Mouse (Mus musculus) forebrain, embryonic 12.5 days (tissue): ENCODE measurements around the gene Tmprss11f. TPM values are rescaled to one million over a fixed set of nuclear protein-coding genes. Genes with fewer than 3 reads are reported as not detected.
"Not testable (repeated sequence)": the region's sequence is repeated elsewhere in the genome, so short reads cannot be mapped to it uniquely, and the experiment has no call there.

Experiments
- ATAC-seq: fragments of 200-750 bp; cut with Nextera tagmentation; 2 replicates; pipeline ENCODE4 v1.8.0; 2017; ENCODE audit warnings: moderate TSS enrichment; ENCODE audit not compliant: low FRiP score
- H3K27ac ChIP-seq: fragments of 300-500 bp; sonication (generic); 2 replicates; pipeline ENCODE4 v1.5.1; 2016; ENCODE audit warnings: mild to moderate bottlenecking
- H3K27me3 ChIP-seq: fragments of 300-500 bp; sonication (generic); 2 replicates; pipeline ENCODE4 v1.6.1; 2016; ENCODE audit warnings: mild to moderate bottlenecking
- H3K36me3 ChIP-seq: fragments of 300-500 bp; sonication (generic); replicated peaks from 2 replicates; pipeline ENCODE4 v1.6.1; 2016; ENCODE audit warnings: mild to moderate bottlenecking
- H3K4me1 ChIP-seq: fragments of 300-500 bp; sonication (generic); 2 replicates; pipeline ENCODE4 v1.6.1; 2016
- H3K4me2 ChIP-seq: fragments of 300-500 bp; sonication (generic); 2 replicates; pipeline ENCODE4 v1.6.1; 2016; ENCODE audit warnings: mild to moderate bottlenecking, moderate library complexity
- H3K4me3 ChIP-seq: fragments of 300-500 bp; sonication (generic); replicated peaks from 2 replicates; pipeline ENCODE4 v1.5.1; 2016; ENCODE audit warnings: mild to moderate bottlenecking
- H3K9ac ChIP-seq: fragments of 300-500 bp; sonication (generic); 2 replicates; pipeline ENCODE4 v1.6.1; 2016; ENCODE audit warnings: mild to moderate bottlenecking
- H3K9me3 ChIP-seq: fragments of 300-500 bp; sonication (generic); 2 replicates; pipeline ENCODE4 v1.6.1; 2016
- WGBS: fragments of 180-500 bp; shearing (Covaris S2); methylation state at CpG from one replicate; pipeline ENCODE4 v1.1.7; 2016; 5-methylcytosine and 5-hydroxymethylcytosine counted together
- polyA plus RNA-seq: library from polyadenylated mRNA; unstranded; fragments of >200 nt; fragmentation: Nextera tagmentation; extraction: Ambion mirVana; gene quantifications from 2 replicates; pipeline ENCODE4 v1.2.1, GENCODE M21; 2016

The Tmprss11f gene
- polyA plus RNA-seq, result not detected in 2 replicates

DNA sequence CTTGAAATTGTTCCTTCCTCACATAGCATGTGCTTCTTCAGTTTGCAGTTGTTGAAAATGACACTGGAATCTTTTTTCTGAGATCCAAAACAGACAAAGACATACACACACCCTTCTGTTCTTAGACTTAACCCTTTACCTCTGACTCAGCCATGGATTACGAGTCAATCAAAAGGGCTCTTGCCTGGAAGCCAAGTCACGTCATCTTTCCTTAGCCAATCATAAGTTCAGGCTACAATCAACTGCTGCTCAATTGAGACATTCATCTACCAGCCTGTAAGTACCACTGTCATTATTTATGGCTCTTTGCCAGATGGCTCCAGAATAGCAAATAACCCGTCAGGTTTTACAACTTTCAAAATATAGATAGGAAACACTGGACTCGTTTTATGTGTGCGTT is at the start of gene Tmprss11f:
TSS of gene Tmprss11f (minus strand) at position 101 of the 400 bp plus-strand sequence.
- no peaks in the 10 kb centered on the region for H3K4me1 ChIP-seq
- no peaks in the 10 kb centered on the region for H3K9me3 ChIP-seq
- H3K27me3 ChIP-seq, result no peaks in the 10 kb centered on the region
- no peaks in the 10 kb centered on the region for H3K36me3 ChIP-seq
- no peak within 1 kb of the TSS for H3K4me2 ChIP-seq
- WGBS, result 81% methylated on average over 5 of the region's 5 CpGs
- H3K4me3 ChIP-seq, result no peak within 1 kb of the TSS
- no peak for ATAC-seq
- no peak within 1 kb of the TSS for H3K9ac ChIP-seq
- no peak within 1 kb of the TSS for H3K27ac ChIP-seq

DNA sequence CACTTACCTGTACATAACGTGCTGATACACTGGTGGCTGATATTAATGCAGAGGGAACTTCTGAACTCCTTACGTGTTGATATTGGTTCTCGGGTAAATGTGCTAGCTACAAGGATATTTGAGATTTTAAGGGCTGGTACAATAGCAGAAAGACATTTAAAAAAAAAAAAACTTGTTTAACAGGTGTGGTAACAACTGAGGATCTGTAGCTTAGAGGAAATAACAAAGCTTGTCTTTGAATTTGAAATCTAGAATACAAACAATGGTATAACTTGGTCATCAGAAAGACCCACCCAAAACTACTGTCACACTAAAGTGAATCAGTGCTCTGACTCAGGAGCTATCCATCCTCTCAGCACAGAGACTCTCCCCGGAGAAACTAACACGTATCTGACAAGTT is 44.0 kb upstream of the Tmprss11f start, which contains the start of gene Tmprss11b:
TSS of gene Tmprss11b (minus strand) at position 101 of the 400 bp plus-strand sequence.
- Histone ChIP-seq H3K36me3 (no peaks in the 10 kb centered on the region), H3K4me3 (no peak within 1 kb of the TSS), H3K9ac (no peak within 1 kb of the TSS), H3K9me3 (no peaks in the 10 kb centered on the region), H3K27ac (no peak within 1 kb of the TSS), H3K4me2 (no peak within 1 kb of the TSS), H3K4me1 (no peaks in the 10 kb centered on the region), H3K27me3 (no peaks in the 10 kb centered on the region)
- 84% methylated on average over 5 of the region's 5 CpGs for WGBS
- ATAC-seq, result no peak

DNA sequence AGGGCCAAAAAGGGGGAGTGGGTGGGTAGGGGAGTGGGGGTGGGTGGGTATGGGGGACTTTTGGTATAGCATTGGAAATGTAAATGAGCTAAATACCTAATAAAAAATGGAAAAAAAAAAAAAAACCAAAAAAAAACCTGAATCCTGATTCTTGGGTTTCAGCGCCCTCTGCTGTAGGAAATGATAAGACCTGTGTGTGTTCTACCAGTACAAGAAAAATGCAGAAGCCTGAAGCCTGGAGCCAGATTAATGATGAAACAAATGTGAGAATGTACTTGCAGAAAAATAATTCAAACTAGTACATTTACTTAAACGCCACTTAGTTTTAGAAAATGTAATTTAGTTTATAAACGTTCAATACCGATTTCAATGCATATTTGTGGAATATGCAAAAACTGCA is 17.0 kb upstream of the Tmprss11f start:
- H3K27me3 ChIP-seq, H3K9ac ChIP-seq, H3K4me2 ChIP-seq, H3K9me3 ChIP-seq, H3K27ac ChIP-seq, H3K4me1 ChIP-seq, H3K36me3 ChIP-seq, ATAC-seq, H3K4me3 ChIP-seq: not testable (repeated sequence)
- WGBS, result 29% methylated on average over 4 of the region's 4 CpGs

DNA sequence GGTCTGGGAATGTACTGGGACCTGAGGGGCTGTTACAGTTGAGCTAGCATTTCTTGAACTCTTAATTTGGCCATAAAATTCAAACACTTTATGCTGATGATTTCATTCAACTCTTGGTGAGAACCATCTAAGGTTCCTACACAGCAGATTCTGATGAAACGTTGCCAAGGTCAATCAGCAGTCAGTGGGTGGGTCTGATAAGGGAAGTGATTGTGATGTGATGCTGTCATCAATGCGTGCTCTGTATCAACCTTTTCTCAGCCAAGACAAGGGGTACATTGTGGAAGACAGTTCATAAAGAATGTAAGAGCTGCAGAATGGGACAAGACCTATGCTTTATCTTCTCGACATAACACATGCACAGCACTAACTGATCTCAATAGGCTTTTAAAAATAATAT is 8.6 kb upstream of the Tmprss11f start:
- 83% methylated on average over 3 of the region's 3 CpGs for WGBS
- Histone ChIP-seq H3K9me3 (no peaks in the 10 kb centered on the region), H3K36me3 (no peaks in the 10 kb centered on the region), H3K4me2 (no peak overlapping the region), H3K4me1 (no peaks in the 10 kb centered on the region), H3K27ac (no peak overlapping the region), H3K27me3 (no peaks in the 10 kb centered on the region), H3K4me3 (no peak overlapping the region), H3K9ac (no peak overlapping the region)
- no peak for ATAC-seq

DNA sequence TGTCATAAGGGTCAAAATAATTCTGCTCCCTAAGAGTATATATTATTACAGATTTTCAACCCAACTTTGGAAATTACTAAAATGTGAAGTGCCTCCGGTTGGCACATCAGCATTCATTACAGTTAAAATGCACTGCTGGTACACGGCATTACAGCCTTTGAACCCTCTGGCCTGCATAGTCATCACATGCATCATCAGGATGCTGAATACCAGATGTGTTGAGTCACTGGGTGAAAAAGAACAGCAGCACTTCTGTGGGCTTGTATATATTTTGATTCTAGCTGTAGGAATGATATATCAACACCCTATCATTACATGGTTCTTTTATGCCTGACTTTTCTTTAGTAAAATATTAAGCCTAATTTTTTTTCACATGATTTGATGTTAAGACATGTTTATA is 1.5 kb downstream of the Tmprss11f start:
- Histone ChIP-seq H3K27ac (no peak overlapping the region), H3K9ac (no peak overlapping the region), H3K4me1 (no peaks in the 10 kb centered on the region), H3K9me3 (no peaks in the 10 kb centered on the region), H3K4me2 (no peak overlapping the region), H3K27me3 (no peaks in the 10 kb centered on the region), H3K36me3 (no peaks in the 10 kb centered on the region), H3K4me3 (no peak overlapping the region)
- no peak for ATAC-seq
- 87% methylated on average over 2 of the region's 2 CpGs for whole genome bisulfite sequencing

DNA sequence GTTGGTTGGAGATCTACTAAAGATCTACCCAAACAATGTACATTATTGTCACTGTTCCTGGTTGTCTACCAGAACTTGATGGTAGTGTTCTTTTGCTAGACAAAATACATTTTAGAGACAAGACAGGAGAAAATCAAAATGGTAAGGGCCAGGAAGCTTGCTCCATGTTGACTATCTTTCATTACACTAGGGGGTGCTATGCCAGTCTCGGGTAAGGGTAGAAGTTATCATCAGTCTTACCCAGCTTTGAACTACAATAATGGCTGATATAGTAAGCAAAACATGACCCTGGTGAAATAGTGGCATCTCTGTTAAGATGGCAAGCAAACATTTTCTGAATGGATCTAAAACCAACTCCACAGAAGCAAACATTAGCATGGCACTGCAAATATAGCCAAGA is 10.4 kb downstream of the Tmprss11f start:
- Histone ChIP-seq H3K27me3 (no peaks in the 10 kb centered on the region), H3K4me3 (no peak overlapping the region), H3K36me3 (no peaks in the 10 kb centered on the region), H3K9me3 (no peaks in the 10 kb centered on the region), H3K27ac (no peak overlapping the region), H3K4me2 (no peak overlapping the region), H3K9ac (no peak overlapping the region), H3K4me1 (no peaks in the 10 kb centered on the region)
- no peak for ATAC-seq
- 74% methylated on average over 1 of the region's 1 CpGs for WGBS

DNA sequence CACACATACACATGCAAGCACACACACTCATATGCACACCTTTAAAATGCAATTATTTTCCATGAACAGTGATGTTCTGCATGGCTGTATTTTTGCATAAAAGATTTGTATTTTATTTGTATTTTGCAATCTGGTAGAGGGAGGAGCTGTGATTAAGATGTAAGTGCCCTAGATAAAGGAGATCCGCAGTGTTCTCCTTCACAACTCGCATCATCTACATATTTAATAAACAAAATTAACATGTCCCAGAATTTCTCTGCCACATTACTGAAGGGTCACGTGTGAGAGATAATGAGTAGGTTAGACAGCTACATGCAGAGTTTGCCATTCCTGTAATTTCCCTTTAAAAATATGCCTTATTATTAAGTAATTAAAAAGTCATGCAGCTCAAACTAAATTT is 46.3 kb downstream of the Tmprss11f start:
- 81% methylated on average over 3 of the region's 3 CpGs for WGBS

DNA sequence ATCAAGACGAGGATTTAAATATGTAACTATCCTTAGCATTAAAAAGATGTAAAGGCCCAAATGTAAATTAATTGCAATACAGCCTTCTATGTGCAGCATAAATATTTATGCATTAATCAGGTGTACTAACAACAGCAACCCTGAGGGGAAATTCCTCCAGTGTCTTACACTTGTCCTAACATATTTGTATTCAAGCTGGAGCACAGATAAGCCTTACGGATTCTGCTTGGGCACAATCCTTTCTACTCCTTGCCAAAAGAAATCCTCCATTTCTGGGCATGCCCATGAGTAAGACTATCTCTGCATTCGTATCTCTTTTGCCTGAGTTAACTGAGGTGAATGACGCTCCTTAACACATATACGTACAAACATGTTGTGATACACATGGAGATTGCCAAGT is 49.6 kb downstream of the Tmprss11f start:
- Histone ChIP-seq H3K27ac (no peak overlapping the region), H3K27me3 (no peaks in the 10 kb centered on the region), H3K36me3 (no peaks in the 10 kb centered on the region), H3K4me1 (no peaks in the 10 kb centered on the region), H3K4me3 (no peak overlapping the region), H3K9ac (no peak overlapping the region), H3K4me2 (no peak overlapping the region), H3K9me3 (no peaks in the 10 kb centered on the region)
- WGBS, result 86% methylated on average over 5 of the region's 5 CpGs
- no peak for ATAC-seq

More for the DNA sequence above, 46.3 kb downstream of the Tmprss11f start:
- Histone ChIP-seq H3K9ac (no peak overlapping the region), H3K4me2 (no peak overlapping the region), H3K4me3 (no peak overlapping the region), H3K9me3 (no peaks in the 10 kb centered on the region), H3K4me1 (no peaks in the 10 kb centered on the region), H3K27me3 (no peaks in the 10 kb centered on the region), H3K27ac (no peak overlapping the region), H3K36me3 (no peaks in the 10 kb centered on the region)
- no peak for ATAC-seq

DNA sequence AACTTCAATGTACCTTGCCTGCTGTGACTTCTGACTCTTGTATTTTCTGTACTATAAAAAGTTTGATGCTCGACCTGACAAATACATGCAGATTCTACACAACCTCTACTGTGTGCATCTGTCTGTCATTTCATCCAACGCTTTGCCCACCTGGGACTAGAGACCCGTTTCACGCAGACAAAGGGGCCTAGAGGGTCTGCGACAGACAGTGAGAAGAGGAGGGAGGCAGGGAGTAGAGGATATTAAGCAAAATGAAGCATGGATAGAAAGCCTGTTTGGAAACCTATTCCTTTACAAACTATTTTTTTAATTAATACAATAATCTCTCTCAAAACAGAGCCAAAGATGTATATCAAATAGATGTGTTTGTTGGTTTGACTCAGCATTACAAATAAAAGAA is 50.2 kb downstream of the Tmprss11f start:
- Histone ChIP-seq H3K36me3 (no peaks in the 10 kb centered on the region), H3K4me1 (no peaks in the 10 kb centered on the region), H3K27ac (no peak overlapping the region), H3K4me3 (no peak overlapping the region), H3K9me3 (no peaks in the 10 kb centered on the region), H3K4me2 (no peak overlapping the region), H3K27me3 (no peaks in the 10 kb centered on the region), H3K9ac (no peak overlapping the region)
- ATAC-seq, result no peak
- WGBS, result 73% methylated on average over 5 of the region's 5 CpGs

DNA sequence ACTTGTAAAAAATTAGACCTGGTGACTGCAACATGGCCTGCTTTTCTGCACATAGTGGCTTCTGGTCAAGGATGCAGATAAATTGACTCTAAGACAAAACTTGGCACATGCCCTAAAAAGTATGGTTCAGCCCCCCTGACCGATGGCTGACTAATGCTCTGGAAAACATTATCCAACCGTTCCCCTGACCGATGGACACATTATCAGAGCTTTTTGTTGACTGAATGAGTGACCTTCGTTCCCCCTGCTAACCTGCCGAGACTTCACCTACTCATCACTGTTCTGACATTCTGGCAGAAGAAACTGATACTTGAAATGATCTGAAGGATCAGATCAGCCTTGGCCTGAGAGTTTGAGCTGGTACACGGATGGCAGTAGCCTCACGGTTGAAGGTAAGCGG is 53.5 kb downstream of the Tmprss11f start:
- ATAC-seq, H3K9me3 ChIP-seq, H3K27ac ChIP-seq, H3K4me2 ChIP-seq, H3K36me3 ChIP-seq, H3K9ac ChIP-seq, H3K4me3 ChIP-seq, H3K4me1 ChIP-seq, H3K27me3 ChIP-seq: not testable (repeated sequence)
- WGBS, result 87% methylated on average over 8 of the region's 8 CpGs

DNA sequence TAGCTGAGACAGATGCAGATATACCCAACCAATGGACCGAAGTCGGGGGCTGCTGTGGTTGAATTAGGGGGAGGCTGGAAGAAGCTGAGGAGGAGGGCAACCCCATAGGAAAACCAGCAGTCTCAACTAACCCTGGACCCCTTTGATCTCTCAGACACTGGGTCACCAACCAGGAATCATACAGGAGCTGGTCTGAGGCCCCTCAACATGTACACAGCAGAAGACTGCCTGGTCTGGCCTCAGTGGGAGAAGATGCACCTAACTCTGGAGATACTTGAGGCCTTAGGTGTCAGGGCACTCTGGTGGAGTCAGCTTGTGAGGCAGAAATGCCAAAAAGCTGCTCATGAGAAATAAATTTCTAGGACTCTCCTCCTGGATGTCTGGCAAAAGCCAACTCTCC is 85.5 kb downstream of the Tmprss11f start:
- H3K4me2 ChIP-seq, result no peak overlapping the region
- no peaks in the 10 kb centered on the region for H3K36me3 ChIP-seq
- no peaks in the 10 kb centered on the region for H3K9me3 ChIP-seq
- H3K27me3 ChIP-seq, result no peaks in the 10 kb centered on the region
- H3K4me3 ChIP-seq, result no peak overlapping the region
- H3K27ac ChIP-seq, result no peak overlapping the region
- WGBS, result 92% methylated on average over 2 of the region's 2 CpGs
- no peak overlapping the region for H3K9ac ChIP-seq
- no peak for ATAC-seq
- H3K4me1 ChIP-seq, result no peaks in the 10 kb centered on the region

DNA sequence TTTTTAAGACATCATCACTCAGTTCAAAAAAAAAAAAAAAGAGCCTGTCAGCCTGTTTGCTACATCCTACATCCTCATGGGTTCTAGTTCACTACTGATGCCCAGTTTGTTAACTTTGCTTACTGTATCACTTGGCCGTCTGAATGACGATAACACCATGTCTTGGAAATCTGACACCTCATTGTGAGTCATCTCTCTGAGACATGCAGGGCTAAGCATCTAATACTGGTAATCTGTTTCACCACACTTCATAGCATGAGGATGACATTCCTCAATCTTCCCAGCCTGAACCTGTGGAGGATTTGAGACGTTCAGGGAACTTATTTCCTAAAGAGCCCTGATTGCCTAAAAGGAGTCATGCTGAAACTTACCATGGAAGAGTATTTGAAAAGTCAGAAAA is 91.6 kb downstream of the Tmprss11f start:
- H3K4me1 ChIP-seq, result no peaks in the 10 kb centered on the region
- WGBS, result 86% methylated on average over 3 of the region's 3 CpGs

DNA sequence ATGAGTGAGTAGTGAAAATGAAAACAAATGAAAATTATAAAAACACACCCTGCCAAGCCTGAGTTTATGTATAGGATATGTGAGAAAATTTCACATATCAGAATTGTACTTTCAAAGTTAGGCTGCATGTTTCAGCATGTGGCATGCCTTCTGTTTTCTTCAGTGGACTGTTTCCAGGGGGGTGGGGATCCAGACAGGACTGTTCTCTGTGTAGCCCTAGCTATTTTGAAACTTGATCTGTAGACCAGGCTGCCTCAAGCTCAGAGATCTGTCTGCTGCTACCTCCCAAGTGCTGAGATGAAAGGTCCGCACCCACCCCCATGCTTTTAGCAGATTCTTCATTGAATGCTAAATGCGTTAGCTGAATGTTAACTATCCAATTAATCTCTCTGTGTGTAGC is 103.5 kb downstream of the Tmprss11f start:
- ATAC-seq, result no peak
- WGBS, result 59% methylated on average over 2 of the region's 2 CpGs

More for the DNA sequence above, 91.6 kb downstream of the Tmprss11f start:
- Histone ChIP-seq H3K9me3 (no peaks in the 10 kb centered on the region), H3K4me3 (no peak overlapping the region), H3K4me2 (no peak overlapping the region), H3K36me3 (no peaks in the 10 kb centered on the region), H3K27me3 (no peaks in the 10 kb centered on the region), H3K9ac (no peak overlapping the region), H3K27ac (no peak overlapping the region)
- ATAC-seq, result no peak

More for the DNA sequence above, 103.5 kb downstream of the Tmprss11f start:
- Histone ChIP-seq H3K4me2 (no peak overlapping the region), H3K27me3 (no peaks in the 10 kb centered on the region), H3K36me3 (no peaks in the 10 kb centered on the region), H3K9me3 (no peaks in the 10 kb centered on the region), H3K9ac (no peak overlapping the region), H3K4me1 (no peaks in the 10 kb centered on the region), H3K27ac (no peak overlapping the region), H3K4me3 (no peak overlapping the region)
